Mouse (Mus musculus) heart, postnatal 0 days (tissue): ENCODE measurements around the gene Gm20431. TPM values are rescaled to one million over a fixed set of nuclear protein-coding genes. Genes with fewer than 3 reads are reported as not detected.

ENCODE experiments used
- ATAC-seq: fragments of 200-750 bp; cut with Nextera tagmentation; 2 replicates; pipeline ENCODE4 v1.8.0; 2017; ENCODE audit warnings: low read depth, moderate number of reproducible peaks, moderate library complexity; ENCODE audit not compliant: insufficient read depth
- DNase-seq: peaks from one replicate; pipeline ENCODE4 v3.0.0-alpha.2; 2016; ENCODE audit warnings: low spot score
- H3K27ac ChIP-seq: fragments of 300-500 bp; sonication (generic); 2 replicates; pipeline ENCODE4 v1.5.1; 2014; ENCODE audit warnings: low read depth, mild to moderate bottlenecking
- H3K27me3 ChIP-seq: fragments of 300-500 bp; sonication (generic); 2 replicates; pipeline ENCODE4 v1.6.1; 2014; ENCODE audit warnings: low read length, mixed read lengths; ENCODE audit not compliant: control insufficient read depth, insufficient read depth
- H3K36me3 ChIP-seq: fragments of 300-500 bp; sonication (generic); replicated peaks from 2 replicates; pipeline ENCODE4 v1.6.1; 2014; ENCODE audit warnings: low read length, mixed read lengths; ENCODE audit not compliant: control insufficient read depth, insufficient read depth
- H3K4me1 ChIP-seq: fragments of 300-500 bp; sonication (generic); 2 replicates; pipeline ENCODE4 v1.6.1; 2014; ENCODE audit warnings: antibody characterized with exemption; ENCODE audit not compliant: control insufficient read depth, insufficient read depth
- H3K4me2 ChIP-seq: fragments of 300-500 bp; sonication (generic); 2 replicates; pipeline ENCODE4 v1.6.1; 2014; ENCODE audit warnings: low read depth, mild to moderate bottlenecking, low read length, moderate library complexity
- H3K4me3 ChIP-seq: fragments of 300-500 bp; sonication (generic); 2 replicates; pipeline ENCODE4 v1.5.1; 2014; ENCODE audit warnings: low read depth, low read length
- H3K9ac ChIP-seq: fragments of 300-500 bp; sonication (generic); replicated peaks from 2 replicates; pipeline ENCODE4 v1.6.1; 2014; ENCODE audit warnings: low read depth, low read length, mixed read lengths
- H3K9me3 ChIP-seq: fragments of 300-500 bp; sonication (generic); replicated peaks from 2 replicates; pipeline ENCODE4 v1.6.1; 2016; ENCODE audit warnings: low read length; ENCODE audit not compliant: control insufficient read depth
- CTCF ChIP-seq: IDR thresholded peaks from 2 replicates; pipeline ENCODE4 v1.5.1; 2016; ENCODE audit warnings: antibody characterized with exemption, control low read depth, low read depth
- EP300 ChIP-seq: IDR thresholded peaks from 2 replicates; pipeline ENCODE4 v1.6.1; 2016; ENCODE audit warnings: antibody characterized with exemption, low read depth
- WGBS: fragments of 180-500 bp; shearing (Covaris S2); extraction: QIAGEN DNeasy Blood & Tissue Kit; methylation state at CpG from one replicate; pipeline ENCODE4 v1.1.7; 2014; 5-methylcytosine and 5-hydroxymethylcytosine counted together
- polyA plus RNA-seq: library from polyadenylated mRNA; unstranded; fragments of >200 nt; fragmentation: Nextera tagmentation; extraction: Ambion mirVana; gene quantifications from 2 replicates; pipeline ENCODE4 v1.2.1, GENCODE M21; 2015
- total RNA-seq: library from RNA; depleted of rRNA; stranded (reverse); fragments of >200 nt; gene quantifications from 2 replicates; pipeline ENCODE4 v1.2.3, GENCODE M21; 2014; ENCODE audit warnings: low replicate concordance

Gm20431 gene
- total and polyA plus RNA-seq, 2 experiments from 2014 or later, result 5.1 to 5.8 TPM

GRCm38 (mm10) chr2:167593551-167594250 lies 67.6 kb downstream of the Gm20431 start:
- Histone ChIP-seq H3K27me3 (no peaks in the 10 kb centered on the region), H3K4me1 (peaks cover 13% of the 10 kb centered on the region), H3K36me3 (no peaks in the 10 kb centered on the region), H3K9me3 (no peaks in the 10 kb centered on the region), H3K27ac (peak overlapping the region; percentile 77), H3K9ac (no peak overlapping the region), H3K4me3 (no peak overlapping the region), H3K4me2 (no peak overlapping the region)
- WGBS, result 65% methylated on average over 4 of the region's 4 CpGs
- no peak for DNase-seq
- ATAC-seq, result no peak
- TF ChIP-seq CTCF, result no peak
- no peak for TF ChIP-seq EP300

GRCm38 (mm10) chr2:167588774-167589577 lies 72.3 kb downstream of the Gm20431 start:
- TF ChIP-seq CTCF (0 out of 2 replicates have a peak, but pooled peaks have one; percentile 11), EP300 (no peak)
- 30% methylated on average over 21 of the region's 21 CpGs for WGBS
- Histone ChIP-seq H3K36me3 (no peaks in the 10 kb centered on the region), H3K4me1 (peaks cover 3% of the 10 kb centered on the region), H3K4me2 (peak overlapping the region; percentile 55), H3K27ac (peak overlapping the region; percentile 91), H3K4me3 (peak overlapping the region; percentile 34), H3K9me3 (no peaks in the 10 kb centered on the region), H3K27me3 (no peaks in the 10 kb centered on the region), H3K9ac (peak overlapping the region; percentile 58)
- ATAC-seq (peak; percentile 55), DNase-seq (peak; percentile 40)

GRCm38 (mm10) chr2:167586976-167587375 lies 74.3 kb downstream of the Gm20431 start:
- no peak for ATAC-seq

GRCm38 (mm10) chr2:167586041-167586440 lies 75.3 kb downstream of the Gm20431 start:
- no peak for TF ChIP-seq EP300
- TF ChIP-seq CTCF, result no peak
- Histone ChIP-seq H3K9ac (no peak overlapping the region), H3K4me2 (no peak overlapping the region), H3K4me1 (peaks cover 10% of the 10 kb centered on the region; the same call in 1 of the 2 replicates), H3K36me3 (no peaks in the 10 kb centered on the region), H3K9me3 (no peaks in the 10 kb centered on the region), H3K27ac (peak overlapping the region; percentile 48), H3K4me3 (no peak overlapping the region), H3K27me3 (no peaks in the 10 kb centered on the region)
- 41% methylated on average over 8 of the region's 8 CpGs for WGBS
- ATAC-seq (no peak), DNase-seq (no peak)

More at GRCm38 (mm10) chr2:167586976-167587375, 74.3 kb downstream of the Gm20431 start:
- no peak for TF ChIP-seq EP300
- TF ChIP-seq CTCF, result no peak
- no peak overlapping the region for H3K9ac ChIP-seq
- H3K4me3 ChIP-seq, result no peak overlapping the region
- 43% methylated on average over 9 of the region's 9 CpGs for WGBS
- no peaks in the 10 kb centered on the region for H3K9me3 ChIP-seq
- H3K36me3 ChIP-seq, result no peaks in the 10 kb centered on the region
- no peaks in the 10 kb centered on the region for H3K27me3 ChIP-seq
- DNase-seq, result no peak
- peaks cover 10% of the 10 kb centered on the region; the same call in 1 of the 2 replicates for H3K4me1 ChIP-seq
- peak overlapping the region; percentile 48; the same call in 1 of the 2 replicates for H3K27ac ChIP-seq
- no peak overlapping the region for H3K4me2 ChIP-seq

GRCm38 (mm10) chr2:167585273-167585672 lies 76.0 kb downstream of the Gm20431 start:
- Histone ChIP-seq H3K4me1 (peaks cover 10% of the 10 kb centered on the region; the same call in 1 of the 2 replicates), H3K9ac (no peak overlapping the region), H3K27ac (no peak overlapping the region), H3K4me2 (no peak overlapping the region), H3K4me3 (no peak overlapping the region), H3K36me3 (no peaks in the 10 kb centered on the region), H3K9me3 (no peaks in the 10 kb centered on the region), H3K27me3 (no peaks in the 10 kb centered on the region)
- DNase-seq (no peak), ATAC-seq (no peak)
- 68% methylated on average over 2 of the region's 2 CpGs for WGBS
- TF ChIP-seq EP300 (no peak), CTCF (no peak)
